Mouse (Mus musculus): Measurements from ENCODE around the gene Rad23a. TPM values are rescaled to one million over a fixed set of nuclear protein-coding genes. Genes with fewer than 3 reads are reported as not detected.

Gene Rad23a
- polyA plus RNA-seq, 1 experiment from 2014 or later = 88.2 TPM

GRCm38 (mm10) chr8:84799136-84799931 lies 41.1 kb downstream of the Rad23a start:
- Histone ChIP-seq H3K36me3 (replicated peaks) (no peaks in the 10 kb centered on the region), H3K27me3 (replicated peaks) (peaks cover 74% of the 10 kb centered on the region), H3K4me1 (peaks cover 23% of the 10 kb centered on the region), H3K4me3 (peak overlapping the region; percentile 62), H3K9ac (peak overlapping the region; percentile 60), H3K4me2 (peak overlapping the region; percentile 97), H3K27ac (peak overlapping the region; percentile 76), H3K9me3 (no peaks in the 10 kb centered on the region)
- no peak for ATAC-seq (replicated peaks)
- under 1% methylated on average over 94 of the region's 108 CpGs for WGBS

GRCm38 (mm10) chr8:84798446-84799135 lies 41.9 kb downstream of the Rad23a start:
- no peak for ATAC-seq (replicated peaks)
- no peaks in the 10 kb centered on the region for H3K9me3 ChIP-seq
- 39% methylated on average over 10 of the region's 10 CpGs for WGBS
- H3K36me3 ChIP-seq (replicated peaks) = no peaks in the 10 kb centered on the region
- H3K27ac ChIP-seq = peak overlapping the region; percentile 76
- H3K9ac ChIP-seq = peak overlapping the region; percentile 60
- peaks cover 26% of the 10 kb centered on the region for H3K4me1 ChIP-seq
- peak overlapping the region; percentile 97 for H3K4me2 ChIP-seq
- peaks cover 79% of the 10 kb centered on the region for H3K27me3 ChIP-seq (replicated peaks)
- H3K4me3 ChIP-seq = peak overlapping the region; percentile 62

GRCm38 (mm10) chr8:84797971-84798370 lies 42.5 kb downstream of the Rad23a start:
- H3K4me2 ChIP-seq = peak overlapping the region; percentile 97
- H3K9ac ChIP-seq = no peak overlapping the region; the same call in 1 of the 2 replicates
- no peaks in the 10 kb centered on the region for H3K9me3 ChIP-seq
- peaks cover 75% of the 10 kb centered on the region for H3K27me3 ChIP-seq (replicated peaks)
- peak overlapping the region; percentile 13 for H3K27ac ChIP-seq
- ATAC-seq (replicated peaks) = no peak
- H3K4me3 ChIP-seq = peak overlapping the region; percentile 62; the same call in 1 of the 2 replicates
- 79% methylated on average over 6 of the region's 6 CpGs for WGBS
- no peaks in the 10 kb centered on the region for H3K36me3 ChIP-seq (replicated peaks)
- peaks cover 26% of the 10 kb centered on the region for H3K4me1 ChIP-seq

GRCm38 (mm10) chr8:84797256-84797797 lies 43.1 kb downstream of the Rad23a start:
- H3K9ac ChIP-seq = no peak overlapping the region
- WGBS = 79% methylated on average over 15 of the region's 15 CpGs
- H3K4me2 ChIP-seq = peak overlapping the region; percentile 97; the same call in 1 of the 2 replicates
- peak overlapping the region; percentile 13; the same call in 1 of the 2 replicates for H3K27ac ChIP-seq
- no peaks in the 10 kb centered on the region for H3K9me3 ChIP-seq
- no peak for ATAC-seq (replicated peaks)
- no peak overlapping the region for H3K4me3 ChIP-seq
- H3K36me3 ChIP-seq (replicated peaks) = no peaks in the 10 kb centered on the region
- peaks cover 27% of the 10 kb centered on the region for H3K4me1 ChIP-seq
- H3K27me3 ChIP-seq (replicated peaks) = peaks cover 72% of the 10 kb centered on the region

- Histone ChIP-seq H3K9ac (no peak overlapping the region), H3K9me3 (no peaks in the 10 kb centered on the region), H3K4me1 (peaks cover 21% of the 10 kb centered on the region), H3K4me3 (no peak overlapping the region), H3K27me3 (replicated peaks) (peaks cover 72% of the 10 kb centered on the region), H3K36me3 (replicated peaks) (no peaks in the 10 kb centered on the region), H3K27ac (peak overlapping the region; percentile 80), H3K4me2 (peak overlapping the region; percentile 4; the same call in 1 of the 2 replicates)
- WGBS = 39% methylated on average over 7 of the region's 7 CpGs
- peak; percentile 21; the same call in 1 of the 2 replicates for ATAC-seq (replicated peaks)
Observed at GRCm38 (mm10) chr8:84794486-84794885, 46.0 kb downstream of the Rad23a start.

- H3K36me3 ChIP-seq (replicated peaks) = no peaks in the 10 kb centered on the region
- ATAC-seq (replicated peaks) = peak; percentile 74
- WGBS = 45% methylated on average over 13 of the region's 13 CpGs
- peak overlapping the region; percentile 80 for H3K27ac ChIP-seq
- H3K4me2 ChIP-seq = peak overlapping the region; percentile 30
- no peak overlapping the region for H3K4me3 ChIP-seq
- H3K4me1 ChIP-seq = peaks cover 15% of the 10 kb centered on the region
- H3K9ac ChIP-seq = no peak overlapping the region
- no peaks in the 10 kb centered on the region for H3K9me3 ChIP-seq
- H3K27me3 ChIP-seq (replicated peaks) = peaks cover 72% of the 10 kb centered on the region
Observed at GRCm38 (mm10) chr8:84793791-84794485, 46.5 kb downstream of the Rad23a start.

GRCm38 (mm10) chr8:84793134-84793533 lies 47.3 kb downstream of the Rad23a start:
- Histone ChIP-seq H3K27ac (peak overlapping the region; percentile 80), H3K4me2 (peak overlapping the region; percentile 30; the same call in 1 of the 2 replicates), H3K27me3 (replicated peaks) (peaks cover 72% of the 10 kb centered on the region), H3K4me1 (peaks cover 12% of the 10 kb centered on the region), H3K9me3 (no peaks in the 10 kb centered on the region), H3K4me3 (no peak overlapping the region), H3K9ac (no peak overlapping the region), H3K36me3 (replicated peaks) (no peaks in the 10 kb centered on the region)
- 86% methylated on average over 9 of the region's 9 CpGs for WGBS
- no peak for ATAC-seq (replicated peaks)

- Histone ChIP-seq H3K4me1 (peaks cover 17% of the 10 kb centered on the region), H3K9ac (no peak overlapping the region), H3K36me3 (replicated peaks) (no peaks in the 10 kb centered on the region), H3K27me3 (replicated peaks) (peaks cover 72% of the 10 kb centered on the region), H3K9me3 (no peaks in the 10 kb centered on the region), H3K4me2 (no peak overlapping the region), H3K27ac (no peak overlapping the region), H3K4me3 (no peak overlapping the region)
- ATAC-seq (replicated peaks) = no peak
- WGBS = 75% methylated on average over 12 of the region's 12 CpGs
Observed at GRCm38 (mm10) chr8:84792429-84792947, 48.0 kb downstream of the Rad23a start.

- H3K4me3 ChIP-seq = no peak overlapping the region
- H3K27me3 ChIP-seq (replicated peaks) = peaks cover 72% of the 10 kb centered on the region
- 66% methylated on average over 2 of the region's 2 CpGs for WGBS
- no peak overlapping the region for H3K27ac ChIP-seq
- no peaks in the 10 kb centered on the region for H3K9me3 ChIP-seq
- no peak overlapping the region for H3K4me2 ChIP-seq
- ATAC-seq (replicated peaks) = no peak
- H3K9ac ChIP-seq = no peak overlapping the region
- H3K4me1 ChIP-seq = peaks cover 30% of the 10 kb centered on the region
- no peaks in the 10 kb centered on the region for H3K36me3 ChIP-seq (replicated peaks)
Observed at GRCm38 (mm10) chr8:84790537-84790936, 49.9 kb downstream of the Rad23a start.

- peaks cover 75% of the 10 kb centered on the region for H3K27me3 ChIP-seq (replicated peaks)
Observed at GRCm38 (mm10) chr8:84789855-84790486, 50.5 kb downstream of the Rad23a start.

GRCm38 (mm10) chr8:84789345-84789744 lies 51.1 kb downstream of the Rad23a start:
- Histone ChIP-seq H3K4me3 (no peak overlapping the region), H3K4me2 (no peak overlapping the region), H3K27ac (peak overlapping the region; percentile 35; the same call in 1 of the 2 replicates), H3K9ac (no peak overlapping the region), H3K36me3 (replicated peaks) (no peaks in the 10 kb centered on the region), H3K4me1 (peaks cover 34% of the 10 kb centered on the region), H3K9me3 (no peaks in the 10 kb centered on the region), H3K27me3 (replicated peaks) (peaks cover 81% of the 10 kb centered on the region)
- 44% methylated on average over 5 of the region's 5 CpGs for WGBS
- no peak for ATAC-seq (replicated peaks)

More at GRCm38 (mm10) chr8:84789855-84790486, 50.5 kb downstream of the Rad23a start:
- WGBS = 64% methylated on average over 9 of the region's 9 CpGs
- H3K4me3 ChIP-seq = no peak overlapping the region
- H3K27ac ChIP-seq = peak overlapping the region; percentile 35; the same call in 1 of the 2 replicates
- no peak overlapping the region for H3K4me2 ChIP-seq
- H3K9me3 ChIP-seq = no peaks in the 10 kb centered on the region
- ATAC-seq (replicated peaks) = no peak
- H3K36me3 ChIP-seq (replicated peaks) = no peaks in the 10 kb centered on the region
- H3K4me1 ChIP-seq = peaks cover 32% of the 10 kb centered on the region
- no peak overlapping the region for H3K9ac ChIP-seq

All from midbrain, embryonic 15.5 days (tissue).